Mouse (Mus musculus): ENCODE results near the gene Olfr275.
"Not testable (repeated sequence)": the region's sequence is repeated elsewhere in the genome, so short reads cannot be mapped to it uniquely, and the experiment has no call there.

The Olfr275 gene

DNA sequence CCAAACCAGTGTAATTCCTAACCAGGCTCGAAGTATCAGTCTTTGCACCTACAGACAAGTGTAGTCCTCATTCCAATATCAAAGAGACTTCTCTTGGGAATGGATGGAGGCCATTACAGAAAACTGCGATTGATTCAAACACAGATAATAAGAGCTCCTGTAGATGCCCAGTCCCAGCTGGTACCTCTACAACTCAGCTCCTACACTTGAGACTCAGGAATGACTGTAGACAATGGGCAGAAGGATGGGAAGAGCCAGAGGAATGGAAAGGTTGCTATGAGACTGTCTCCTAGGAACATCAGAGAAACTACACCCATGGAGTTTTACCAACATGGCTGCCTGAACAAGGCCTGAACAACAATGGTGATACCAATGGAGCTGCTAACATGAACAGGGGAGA is at the start of gene Olfr275:
Gene Olfr275 (plus strand): TSS at position 301 of the 400 bp plus-strand sequence.
- no peak for DNase-seq

DNA sequence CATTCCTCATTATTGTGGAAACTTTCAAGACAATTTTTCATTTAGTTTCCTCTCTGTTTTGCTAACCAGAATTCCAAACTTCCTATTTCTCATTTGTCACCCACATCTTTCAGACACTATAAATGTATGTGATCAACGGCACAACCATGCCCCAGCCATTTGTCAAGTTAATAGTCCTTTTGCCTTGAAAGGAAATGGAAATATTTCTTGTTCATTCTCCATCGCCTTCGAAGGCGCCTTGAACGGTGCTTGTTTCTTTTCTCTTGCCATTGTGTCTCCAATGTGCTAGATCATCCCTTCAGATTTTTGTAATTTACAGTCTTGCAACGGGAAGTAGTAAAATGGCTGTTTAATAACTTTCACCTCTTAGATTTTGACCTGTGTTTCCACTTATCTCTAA is 48.8 kb upstream of the Olfr275 start:
- DNase-seq = no peak

DNA sequence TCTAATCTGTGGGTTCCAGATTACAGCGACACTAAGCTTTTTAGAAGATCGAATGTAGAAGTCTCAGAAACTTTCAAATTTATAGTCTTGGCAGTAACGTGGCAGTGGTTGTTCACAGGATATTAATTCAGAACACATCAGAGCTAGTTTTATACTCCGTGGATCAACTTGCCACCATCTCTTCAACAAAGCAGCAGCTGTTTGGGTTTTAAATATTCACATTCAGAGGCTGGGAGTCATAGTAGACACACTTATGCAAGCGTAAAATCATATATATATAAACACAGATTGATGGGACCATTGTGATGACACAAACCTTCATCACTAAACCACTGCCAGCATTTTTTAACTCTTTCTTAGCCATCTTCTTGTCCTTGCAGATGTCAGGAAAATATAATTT is 42.2 kb upstream of the Olfr275 start:
- DNase-seq = no peak

DNA sequence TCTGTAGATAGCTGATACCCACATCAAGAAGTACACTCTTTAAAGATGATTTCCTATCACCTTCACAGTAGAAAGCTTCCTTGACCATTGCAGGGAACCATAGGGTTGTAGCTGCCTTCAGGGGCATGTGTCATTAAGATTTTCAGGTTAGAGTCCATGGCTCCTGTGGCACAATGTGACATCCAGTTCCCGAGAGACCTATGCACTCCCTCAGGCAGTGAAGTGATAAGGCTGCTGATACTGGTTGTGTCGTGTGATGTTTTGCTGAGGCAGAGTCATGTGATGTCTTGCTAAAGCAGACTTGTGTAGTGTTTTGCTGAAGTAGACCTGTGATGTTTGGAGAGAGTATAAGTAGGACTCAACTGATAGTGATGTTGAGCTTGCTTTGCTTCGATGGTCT is 14.4 kb upstream of the Olfr275 start:
- no peak for DNase-seq

DNA sequence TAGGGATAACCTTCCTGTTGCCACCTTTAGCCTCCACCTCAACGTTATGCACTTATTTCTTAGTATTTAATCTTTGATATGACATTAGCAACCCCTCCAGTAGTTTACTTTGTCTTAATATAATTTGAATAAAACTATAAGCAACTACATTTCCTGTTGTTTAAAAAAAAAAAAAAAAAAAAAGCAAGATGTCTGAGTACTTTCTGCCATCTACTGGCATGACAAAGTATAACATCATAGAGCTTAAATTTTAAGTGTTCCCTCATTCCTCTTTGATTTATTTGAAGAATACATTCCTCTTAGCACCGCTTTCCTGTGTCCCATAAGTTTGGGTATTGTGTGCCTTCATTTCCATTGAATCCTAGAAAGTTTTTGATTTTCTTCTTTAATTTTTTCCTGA is 2.5 kb upstream of the Olfr275 start:
- no peak for DNase-seq

DNA sequence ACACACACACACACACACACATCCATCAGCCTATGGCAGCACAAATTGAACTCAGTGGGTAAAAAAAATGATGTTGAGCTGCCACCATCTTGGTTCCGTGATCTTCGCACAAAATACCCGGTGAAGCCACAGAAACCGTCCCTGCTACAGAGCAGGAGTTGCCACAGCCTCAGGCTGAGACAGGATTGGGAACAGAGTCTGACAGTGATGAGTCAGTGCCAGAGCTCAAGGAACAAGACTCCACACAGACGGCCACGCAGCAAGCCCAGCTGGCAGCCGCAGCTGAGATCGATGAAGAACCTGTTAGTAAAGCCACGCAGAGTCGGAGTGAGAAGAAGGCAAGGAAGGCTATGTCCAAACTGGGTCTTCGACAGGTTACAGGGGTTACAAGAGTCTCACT is 7.0 kb downstream of the Olfr275 start:
- no peak for DNase-seq

DNA sequence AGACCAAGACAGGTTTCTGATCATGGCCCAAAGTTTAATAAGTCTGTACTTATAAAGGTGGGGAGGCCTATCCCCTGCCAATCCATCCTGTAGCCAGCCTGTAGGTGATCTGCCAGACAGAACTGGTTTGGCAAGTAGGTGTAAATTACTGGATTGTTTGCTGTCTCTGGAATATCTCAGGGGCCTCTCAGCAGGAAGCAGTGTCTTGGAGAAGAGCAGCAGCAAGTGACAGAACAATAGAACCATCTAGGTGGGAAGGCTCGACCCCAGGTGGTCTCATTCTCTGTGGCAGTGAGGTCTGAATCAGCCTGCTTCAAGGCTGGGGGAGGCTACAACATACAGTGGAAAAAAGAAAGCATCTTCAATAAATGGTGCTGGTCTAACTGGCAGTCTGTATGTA is 31.0 kb downstream of the Olfr275 start:
- DNase-seq = not testable (repeated sequence)

DNA sequence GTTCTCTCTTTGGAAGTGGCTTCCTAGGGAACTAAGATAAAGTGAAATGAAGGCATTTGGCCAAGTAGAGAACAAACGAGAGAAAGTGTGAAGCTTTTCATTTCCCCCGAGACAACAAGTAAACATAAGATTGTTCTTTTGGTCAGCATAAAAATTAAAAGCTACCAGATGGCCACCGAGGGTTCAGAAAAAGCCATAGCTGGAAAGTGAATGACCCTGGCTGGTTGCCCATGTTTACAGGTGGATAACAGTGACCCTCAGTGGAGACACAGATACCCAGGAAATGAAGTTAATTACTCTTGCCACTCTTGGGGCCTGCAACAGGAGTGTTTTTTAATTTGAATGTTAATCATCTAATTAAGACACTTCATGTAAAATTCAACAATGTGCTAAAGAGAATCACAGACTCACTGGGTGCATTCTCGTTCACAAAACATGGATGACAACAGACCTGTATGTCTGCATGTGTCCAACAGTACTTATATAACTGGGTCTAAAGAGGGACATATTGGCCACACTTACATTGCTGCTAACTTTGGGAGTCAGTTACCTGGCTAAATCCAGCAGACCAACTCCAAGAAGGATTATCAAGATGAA is 34.7 kb downstream of the Olfr275 start:
- peak; percentile 77 to 81 for DNase-seq

DNA sequence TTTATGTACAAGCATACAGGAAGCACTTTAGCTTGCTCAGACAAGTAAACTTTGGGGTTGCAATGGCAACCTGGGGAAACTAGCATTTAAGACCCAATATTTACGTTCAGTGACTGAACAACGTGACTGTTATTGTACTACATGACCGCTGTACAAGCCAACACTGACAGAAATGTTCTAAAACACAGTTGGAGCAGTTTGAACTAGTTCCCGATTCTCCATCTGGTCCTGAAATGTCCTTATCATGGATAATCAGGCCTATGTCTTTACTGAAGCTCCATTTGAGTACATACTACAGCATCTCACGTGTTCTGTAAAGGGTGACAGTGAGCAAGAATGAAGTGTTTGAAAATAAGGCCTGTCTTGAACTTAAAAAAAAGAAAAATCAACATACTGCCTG is 35.3 kb downstream of the Olfr275 start:
- DNase-seq = peak in 1 of 2 experiments; percentile 13

DNA sequence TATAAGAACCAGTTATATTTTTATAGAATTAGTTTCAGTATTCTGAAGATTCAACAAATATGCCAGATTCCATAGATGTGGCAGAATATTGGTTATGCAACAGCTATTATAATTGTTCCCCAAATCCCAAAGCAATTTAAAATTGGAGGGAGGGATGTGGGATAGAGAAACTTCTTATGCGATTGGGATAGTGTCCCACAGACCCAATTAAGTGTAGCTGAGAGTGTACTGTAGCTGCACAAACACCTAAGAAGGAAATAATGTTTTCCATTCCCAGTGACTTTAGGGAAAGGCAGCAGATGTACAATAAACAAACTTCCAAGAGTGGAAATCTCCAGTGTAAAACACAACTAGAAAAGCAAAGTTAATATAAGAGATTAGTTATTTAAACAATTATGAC is 44.7 kb downstream of the Olfr275 start, which contains the start of gene Olfr273:
Gene Olfr273 (minus strand): TSS at position 101 of the 400 bp plus-strand sequence.
- no peak for DNase-seq

DNA sequence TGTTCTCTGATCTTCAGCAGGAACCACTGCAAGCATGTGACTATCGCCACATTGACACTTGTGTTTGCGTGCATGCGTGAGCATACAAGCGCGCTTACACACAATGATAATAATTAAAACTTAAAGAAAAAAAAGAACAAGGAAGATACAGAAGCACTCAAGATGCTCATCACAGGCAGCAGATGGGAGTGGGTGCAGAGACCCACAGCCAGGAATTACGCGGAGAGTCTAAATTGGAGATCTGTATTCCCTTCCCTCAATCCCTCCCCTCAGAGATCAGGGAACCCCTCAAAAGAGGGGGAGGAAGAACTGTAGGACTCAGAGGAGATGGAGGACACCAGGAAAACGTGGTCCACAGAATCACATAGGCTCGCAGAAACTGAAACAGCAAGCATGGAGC is 49.8 kb downstream of the Olfr275 start:
- no peak for DNase-seq

Measured in cerebellum, postnatal 14 days (tissue).